Comparison of ENCODE assay signal across 12 mouse cellular contexts in the genomic region with DNA sequence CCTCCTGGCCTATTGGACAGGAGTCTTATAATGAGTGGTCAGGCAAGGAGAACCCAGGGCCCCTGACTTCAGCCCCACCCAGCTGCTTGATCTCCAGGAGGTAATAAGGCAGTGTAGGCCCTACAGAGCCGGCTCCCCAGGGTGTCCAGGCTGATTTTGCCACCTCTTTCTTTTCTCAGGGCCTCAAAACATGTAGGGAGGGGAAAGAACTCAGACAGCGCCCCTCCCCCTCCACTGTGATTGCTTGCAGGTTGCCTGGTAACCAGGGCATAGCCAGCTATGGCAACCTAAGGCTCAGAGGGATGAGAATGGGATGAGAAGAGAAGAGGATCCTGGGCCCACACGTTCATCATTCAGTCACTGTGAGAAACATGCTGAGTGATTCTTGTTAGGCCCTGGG. TPM values are rescaled to one million over a fixed set of nuclear protein-coding genes. Genes with fewer than 3 reads are reported as not detected.
DNase-seq lines count a peak whose midpoint lies in the region; ATAC-seq lines count a peak whose summit lies in the region.
"Had no signal": no experiment of that assay in that cellular context is flagged by ENCODE, and none has a peak within 500 bp of the region (broad histone marks: within the 10 kb centered on the region; RNA-seq: fewer than 3 reads in every experiment).

No protein-coding gene starts in this region.

- ATAC-seq in hindbrain, embryonic 13.5 days (ENCODE audit: low FRiP score) = peak; percentile 60; the same call in 1 of the 2 replicates
- no peak for ATAC-seq in kidney, embryonic 16.5 days (ENCODE audit: low FRiP score, low TSS enrichment)

- peak overlapping the region; percentile 11; the same call in 1 of the 2 replicates for H3K4me2 ChIP-seq in hindbrain, embryonic 13.5 days
- no peak overlapping the region for H3K4me2 ChIP-seq in kidney, embryonic 16.5 days (replicated peaks; ENCODE audit: low read depth, low read length)
- H3K4me2 ChIP-seq: lung, embryonic 14.5 days had no signal

- peaks cover 14% of the 10 kb centered on the region for H3K27me3 ChIP-seq in hindbrain, embryonic 13.5 days
- H3K27me3 ChIP-seq in kidney, embryonic 16.5 days (ENCODE audit: insufficient read depth, low read length) = peaks cover 13% of the 10 kb centered on the region

- H3K4me3 ChIP-seq in hindbrain, embryonic 13.5 days = no peak overlapping the region
- H3K4me3 ChIP-seq in kidney, embryonic 16.5 days (ENCODE audit: low read length) = no peak overlapping the region

- 0 out of 2 replicates have a peak overlapping the region, but pooled peaks have one; percentile 4 for H3K9ac ChIP-seq in hindbrain, embryonic 13.5 days
- no peak overlapping the region for H3K9ac ChIP-seq in kidney, embryonic 16.5 days (replicated peaks; ENCODE audit: low read length)
- H3K9ac ChIP-seq: lung, embryonic 14.5 days had no signal

- H3K4me1 ChIP-seq in hindbrain, embryonic 13.5 days (replicated peaks) = peaks cover 46% of the 10 kb centered on the region
- no peaks in the 10 kb centered on the region for H3K4me1 ChIP-seq in kidney, embryonic 16.5 days (ENCODE audit: insufficient read depth, low read length)

- DNase-seq in cerebellum, adult 9-11 months = peak; percentile 56
- no peak for DNase-seq in cerebellum, adult 18-20 months
- peak; percentile 41 for DNase-seq in embryo, embryonic 10 days (ENCODE audit: low spot score)
- peak; percentile 51 for DNase-seq in neural tube, embryonic 10.5 days (ENCODE audit: extremely low spot score, low spot score)
- no peak for DNase-seq in adrenal gland, postnatal 4 days (ENCODE audit: low spot score in 2 of 2)
- DNase-seq in heart, adult 8-10 months (ENCODE audit: low spot score) = no peak
- DNase-seq: lung, embryonic 14.5 days had no signal

- no peaks in the 10 kb centered on the region for H3K9me3 ChIP-seq in hindbrain, embryonic 13.5 days
- no peaks in the 10 kb centered on the region for H3K9me3 ChIP-seq in kidney, embryonic 16.5 days (ENCODE audit: low read length)

- H3K36me3 ChIP-seq in hindbrain, embryonic 13.5 days = no peaks in the 10 kb centered on the region
- no peaks in the 10 kb centered on the region for H3K36me3 ChIP-seq in kidney, embryonic 16.5 days (ENCODE audit: insufficient read depth, low read length)

- peak overlapping the region; percentile 72 for H3K27ac ChIP-seq in hindbrain, embryonic 13.5 days
- no peak overlapping the region for H3K27ac ChIP-seq in kidney, embryonic 16.5 days (ENCODE audit: low read length)

- 8% methylated on average over 3 of the region's 3 CpGs for WGBS in hindbrain, embryonic 13.5 days
- WGBS in kidney, embryonic 16.5 days = 31% methylated on average over 3 of the region's 3 CpGs

RNA-seq across cellular contexts. Expression of a gene that starts 6.5 kb away (rescaled TPM):
- polyA plus RNA-seq in hindbrain, embryonic 13.5 days (2015; fragmentation: Nextera tagmentation; extraction: Ambion mirVana) = 329 and 346 TPM in 2 replicates
- polyA plus RNA-seq in kidney, embryonic 16.5 days (2015; fragmentation: Nextera tagmentation; extraction: Ambion mirVana) = 8.6 and 11.3 TPM in 2 replicates
- total RNA-seq in adrenal gland, postnatal 4 days (2021) = 10 to 100 TPM; 13.3 to 17.7 TPM
- under 1 TPM; 0.16 to 0.90 (median 0.44) TPM for total RNA-seq in heart, adult 8-10 months (2022)

RNA-seq across cellular contexts. Expression of a gene that starts 16.0 kb away (rescaled TPM):
- 8.9 and 9.2 TPM in 2 replicates for polyA plus RNA-seq in hindbrain, embryonic 13.5 days (2015; fragmentation: Nextera tagmentation; extraction: Ambion mirVana)
- not detected in 2 replicates for polyA plus RNA-seq in kidney, embryonic 16.5 days (2015; fragmentation: Nextera tagmentation; extraction: Ambion mirVana)
- under 1 TPM; 0.40 to 0.56 TPM for total RNA-seq in adrenal gland, postnatal 4 days (2021)
- total RNA-seq in heart, adult 8-10 months (2022) = not detected
- total RNA-seq: hematopoietic stem cell, adult 5-6 weeks had no signal
- polyA plus RNA-seq: lung, embryonic 14.5 days had no signal

RNA-seq across cellular contexts. Expression of a gene that starts 23.6 kb away (rescaled TPM):
- 20.0 and 22.0 TPM in 2 replicates for polyA plus RNA-seq in hindbrain, embryonic 13.5 days (2015; fragmentation: Nextera tagmentation; extraction: Ambion mirVana)
- polyA plus RNA-seq in kidney, embryonic 16.5 days (2015; fragmentation: Nextera tagmentation; extraction: Ambion mirVana) = 65.9 and 71.2 TPM in 2 replicates
- 10 to 100 TPM; 12.8 to 16.8 TPM for total RNA-seq in adrenal gland, postnatal 4 days (2021)
- 1 to 10 TPM in 1 of 4 experiments, under 1 TPM in 3; 0.29 to 1.5 (median 0.44) TPM for total RNA-seq in heart, adult 8-10 months (2022)

RNA-seq across cellular contexts. Expression of a gene that starts 30.6 kb away (rescaled TPM):
- polyA plus RNA-seq in hindbrain, embryonic 13.5 days (2015; fragmentation: Nextera tagmentation; extraction: Ambion mirVana) = 0.16 and 0.18 TPM in 2 replicates
- 0.41 and 0.61 TPM in 2 replicates for polyA plus RNA-seq in kidney, embryonic 16.5 days (2015; fragmentation: Nextera tagmentation; extraction: Ambion mirVana)
- under 1 TPM; 0.34 to 0.37 TPM for total RNA-seq in adrenal gland, postnatal 4 days (2021)
- not detected for total RNA-seq in heart, adult 8-10 months (2022)
- total RNA-seq: hematopoietic stem cell, adult 5-6 weeks; layer of hippocampus, postnatal 36 days had no signal
- polyA plus RNA-seq: frontal cortex, adult 2 months had no signal

RNA-seq across cellular contexts. Expression of a gene that starts 44.0 kb away (rescaled TPM):
- polyA plus RNA-seq in hindbrain, embryonic 13.5 days (2015; fragmentation: Nextera tagmentation; extraction: Ambion mirVana) = not detected in 2 replicates
- polyA plus RNA-seq in kidney, embryonic 16.5 days (2015; fragmentation: Nextera tagmentation; extraction: Ambion mirVana) = 0.15 TPM in 1 of 2 replicates, not detected in the other
- 1 to 10 TPM in 1 of 2 experiments, under 1 TPM in 1; 0.65 to 1.5 TPM for total RNA-seq in adrenal gland, postnatal 4 days (2021)
- under 1 TPM in 1 of 4 experiments, not detected in 3; 0.26 TPM for total RNA-seq in heart, adult 8-10 months (2022)
- polyA plus RNA-seq: lung, embryonic 14.5 days had no signal

Comparison
In these comparisons a context has a peak if more than half of its experiments do, and no peak if none do; other contexts are left out.
1. DNase-seq: peak in cerebellum, adult 9-11 months (single experiment), embryo, embryonic 10 days (single experiment) and neural tube, embryonic 10.5 days (single experiment); none in cerebellum, adult 18-20 months (0 of 2), adrenal gland, postnatal 4 days (0 of 2) and heart, adult 8-10 months (single experiment).
2. RNA of a gene that starts 6.5 kb away (total RNA-seq): 13.3 to 17.7 TPM in adrenal gland, postnatal 4 days; 0.16 to 0.90 TPM in heart, adult 8-10 months; every median in the first group is over 4 times any median in the second.
3. RNA of a gene that starts 23.6 kb away (total RNA-seq): 12.8 to 16.8 TPM in adrenal gland, postnatal 4 days; 0.29 to 1.5 TPM in heart, adult 8-10 months; every median in the first group is over 4 times any median in the second.